Mouse (Mus musculus): ENCODE measurements at regions not wholly inside any gene's neighbourhood (a gene's known extent, or its start where the extent isn't known, plus 50 kb on each side); places are given as distances from the start of the nearest gene placed in this dataset.

DNA sequence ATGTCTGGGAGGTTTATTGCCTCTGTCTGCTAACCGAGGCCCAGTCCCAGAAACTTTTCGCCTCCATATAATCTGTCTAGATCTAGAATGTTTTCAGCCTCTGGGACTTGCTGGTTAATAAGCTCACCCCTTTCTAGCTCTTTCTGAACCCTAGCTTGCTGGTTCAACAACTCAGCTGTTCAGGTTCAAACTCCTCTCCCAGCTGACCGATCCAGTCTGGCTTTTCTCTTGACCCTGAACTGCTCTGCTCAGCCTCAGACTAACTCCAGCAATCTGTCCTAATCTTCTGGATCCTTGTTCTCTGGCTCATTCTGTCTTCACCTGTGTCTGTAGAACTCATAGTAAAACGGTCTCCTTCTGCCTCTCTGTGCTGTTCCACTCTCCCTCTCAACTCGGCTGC, 86.2 kb upstream of the Plxnc1 start:
- no peak for TF ChIP-seq CTCF (IDR thresholded peaks at IDR 0.05; ENCODE audit: low read depth)
- no peak for TF ChIP-seq EP300 (IDR thresholded peaks at IDR 0.05; ENCODE audit: low read depth)

Data from liver, postnatal 0 days (tissue).